Mouse (Mus musculus) frontal cortex, postnatal 10 days (tissue): ENCODE data around the gene Vegfa.
A peak's percentile ranks its signal among the peaks of the same experiment; 100 is the strongest.

ENCODE experiments used
- DNase-seq, 2 experiments: peaks; one replicate each; pipeline ENCODE4 v3.0.0; 2022; ENCODE audit warnings: low spot score in 2 of 2, mixed read lengths in 1 of 2

Vegfa gene

GRCm38 (mm10) chr17:46032257-46032991 is at the start of gene Vegfa:
Vegfa (minus strand) TSS chr17:46032369.
- DNase-seq = peak; percentile 76 to 85

- no peak for DNase-seq
Observed at GRCm38 (mm10) chr17:46081657-46082056, 49.5 kb upstream of the Vegfa start.

DNA sequence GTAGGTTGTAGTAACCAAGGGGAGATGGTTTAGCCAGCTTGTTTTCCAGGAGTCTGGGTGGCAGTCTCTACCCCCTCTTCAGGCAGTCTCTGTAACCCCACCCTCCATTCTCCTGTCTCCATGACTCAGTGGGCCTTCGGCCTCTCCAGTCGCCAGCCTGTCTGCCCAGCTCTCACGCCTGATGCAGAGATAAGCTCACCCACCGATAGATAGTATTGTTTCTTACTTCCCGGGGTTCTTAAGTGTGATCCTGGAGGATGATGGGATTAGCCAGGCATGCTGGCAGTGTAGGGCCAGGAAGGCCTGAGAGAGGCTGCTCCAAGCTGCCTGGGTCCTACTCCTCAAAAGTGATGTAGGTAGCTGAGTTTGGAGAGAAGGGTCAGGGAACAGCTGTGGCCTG is 48.9 kb upstream of the Vegfa start:
- DNase-seq = no peak

DNA sequence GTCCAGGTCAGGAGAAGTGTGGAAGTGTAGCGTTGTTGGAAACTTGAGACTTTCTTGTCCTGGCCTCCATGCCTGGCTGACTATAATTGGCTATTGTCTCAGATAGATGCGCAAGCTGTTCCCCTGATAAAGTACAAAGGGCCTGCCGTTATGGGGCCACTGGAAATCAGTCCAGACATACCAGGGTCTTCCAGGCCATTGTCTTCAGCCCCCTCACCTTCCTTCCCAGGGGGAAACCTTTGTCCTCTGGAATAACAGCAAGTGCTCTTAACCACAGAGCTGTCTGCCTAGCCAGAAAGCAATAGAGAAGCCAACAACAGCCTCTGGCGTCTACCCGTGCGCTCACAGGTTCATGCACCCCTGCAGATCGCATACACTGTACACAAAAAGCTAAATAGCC is 48.2 kb upstream of the Vegfa start:
- no peak for DNase-seq

GRCm38 (mm10) chr17:46079037-46079436 is 46.9 kb upstream of the Vegfa start:
- no peak for DNase-seq

DNA sequence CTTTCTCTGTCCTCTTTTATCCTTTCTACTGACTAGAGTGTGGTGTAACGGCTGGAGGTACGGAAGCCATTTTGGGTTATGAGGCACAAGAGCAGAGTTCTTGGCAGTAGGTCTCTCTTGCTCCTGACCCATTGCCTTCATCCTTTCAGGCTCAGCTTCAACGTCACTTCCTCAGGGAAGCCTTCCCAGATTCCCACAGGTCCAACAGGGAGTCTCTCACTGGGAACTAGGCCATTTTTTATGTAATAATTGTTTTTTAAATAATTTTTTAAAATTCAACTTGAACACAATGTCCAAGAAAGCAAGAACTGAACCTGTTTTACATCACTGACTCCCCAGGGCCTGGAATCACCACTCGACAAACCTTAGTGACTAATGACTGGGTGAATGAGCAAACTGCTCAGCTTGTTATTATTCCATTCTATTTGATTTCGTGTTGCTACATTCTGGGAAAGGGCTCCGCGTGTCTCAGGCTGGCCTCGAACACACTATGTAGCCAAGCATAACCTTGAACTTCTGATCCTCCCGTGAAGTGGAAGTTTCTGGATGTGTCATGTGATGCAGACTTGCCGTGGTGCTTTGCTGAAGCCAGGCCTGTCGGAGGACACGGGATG is 45.9 kb upstream of the Vegfa start:
- DNase-seq = no peak

GRCm38 (mm10) chr17:46076260-46076551 is 44.0 kb upstream of the Vegfa start:
- DNase-seq = no peak

- no peak for DNase-seq
Observed at GRCm38 (mm10) chr17:46075551-46076259, 43.5 kb upstream of the Vegfa start.

- DNase-seq = no peak
Observed at GRCm38 (mm10) chr17:46075116-46075485, 42.9 kb upstream of the Vegfa start.

DNA sequence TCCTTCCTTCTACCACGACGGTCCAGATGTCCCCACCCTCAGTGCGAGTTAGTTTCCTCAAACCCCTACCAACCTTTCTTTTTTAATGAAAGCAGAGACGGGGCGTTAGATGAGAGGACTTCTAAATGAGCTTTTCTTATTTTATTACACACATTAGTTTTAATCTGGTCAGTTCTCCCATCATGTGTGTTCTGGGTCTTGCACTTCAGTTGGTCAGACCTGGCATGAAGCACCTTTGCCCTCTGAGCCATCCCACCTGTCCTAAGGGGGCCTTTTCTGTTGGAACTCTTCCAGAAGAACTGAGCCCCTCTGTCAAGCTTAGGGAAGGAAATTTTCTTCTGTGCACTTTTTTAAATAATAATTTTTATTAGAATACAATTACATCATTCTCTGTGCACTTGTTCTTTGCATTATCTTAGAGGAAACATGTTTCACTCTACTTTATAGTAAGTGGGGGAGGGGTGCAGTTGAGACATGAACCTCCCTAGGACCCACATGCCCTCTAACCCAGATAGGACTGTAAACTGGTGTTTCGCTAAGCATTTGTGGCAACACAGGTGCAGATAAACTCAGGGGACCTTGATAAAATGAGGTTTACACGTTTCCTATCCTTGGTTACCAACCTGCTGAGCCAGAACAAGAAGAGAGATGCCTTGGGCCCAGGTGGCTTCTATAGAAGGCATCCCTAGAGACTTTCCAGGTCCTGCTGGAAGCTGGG is 42.4 kb upstream of the Vegfa start:
- no peak for DNase-seq

DNA sequence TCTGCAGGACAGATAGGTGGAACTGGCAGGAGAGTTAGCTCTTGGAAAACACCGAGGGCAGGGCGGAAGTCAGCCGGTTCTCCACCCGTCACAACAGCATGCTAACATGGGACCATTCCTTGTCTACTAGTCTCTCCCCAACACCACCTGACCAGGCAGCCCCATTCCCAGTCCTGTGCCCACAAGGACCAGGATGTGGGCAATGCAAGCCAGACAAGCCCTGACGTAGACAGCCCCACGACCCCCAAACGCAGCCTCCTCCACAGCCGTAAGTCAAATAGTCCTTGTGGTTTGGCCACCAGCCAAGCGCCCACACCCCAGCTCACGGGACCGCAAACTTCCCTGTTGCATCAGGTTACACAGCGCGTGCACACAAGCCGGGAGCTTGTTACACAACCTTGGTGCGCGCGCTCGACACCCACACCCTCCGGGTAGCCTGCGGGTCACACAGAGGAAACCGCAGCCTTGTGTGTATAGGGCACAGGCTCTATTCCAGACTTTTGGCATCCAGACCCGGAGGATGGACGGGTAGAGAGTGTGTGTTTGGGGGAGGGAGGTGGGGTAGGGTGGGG is 41.6 kb upstream of the Vegfa start:
- DNase-seq = peak; percentile 21 to 27

DNA sequence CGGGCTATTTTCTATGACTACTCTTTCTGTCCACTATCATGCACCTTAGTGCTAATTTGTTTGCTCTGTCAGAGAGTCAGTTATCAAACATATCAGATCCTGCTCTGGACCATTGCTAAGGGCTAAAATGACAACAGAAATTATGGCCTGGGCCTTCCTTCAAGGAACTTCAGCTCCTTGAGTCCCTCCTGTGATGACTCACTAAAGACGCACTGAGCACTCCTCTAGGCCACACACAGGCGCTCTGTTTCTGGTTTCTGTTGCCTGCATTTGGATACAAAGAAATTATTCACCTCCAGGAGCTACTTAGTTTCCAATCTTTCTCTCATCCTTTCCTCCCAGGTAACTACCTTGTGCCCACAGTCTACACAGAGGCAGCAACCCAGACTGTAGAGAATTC is 39.4 kb upstream of the Vegfa start:
- no peak for DNase-seq

DNA sequence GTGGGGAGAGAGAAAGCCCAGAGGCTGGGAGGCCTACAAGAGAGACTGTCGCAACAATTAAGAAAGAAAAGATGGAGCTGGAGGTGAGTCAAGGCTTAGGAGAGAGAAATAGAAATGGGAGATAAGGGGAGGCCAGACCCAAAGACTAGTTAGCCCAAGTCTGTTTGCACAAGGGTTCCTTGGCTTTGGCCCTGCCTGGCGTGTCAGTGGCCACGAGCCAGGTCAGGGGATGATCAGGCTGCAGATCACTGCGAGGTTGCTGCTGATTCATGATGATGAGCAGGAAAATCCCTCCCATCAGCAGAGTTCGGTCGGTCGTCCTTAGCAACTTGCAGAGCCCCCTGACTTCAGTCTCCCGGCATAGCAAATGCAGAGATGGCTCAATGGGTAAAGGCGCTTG is 37.9 kb upstream of the Vegfa start:
- DNase-seq = no peak

DNA sequence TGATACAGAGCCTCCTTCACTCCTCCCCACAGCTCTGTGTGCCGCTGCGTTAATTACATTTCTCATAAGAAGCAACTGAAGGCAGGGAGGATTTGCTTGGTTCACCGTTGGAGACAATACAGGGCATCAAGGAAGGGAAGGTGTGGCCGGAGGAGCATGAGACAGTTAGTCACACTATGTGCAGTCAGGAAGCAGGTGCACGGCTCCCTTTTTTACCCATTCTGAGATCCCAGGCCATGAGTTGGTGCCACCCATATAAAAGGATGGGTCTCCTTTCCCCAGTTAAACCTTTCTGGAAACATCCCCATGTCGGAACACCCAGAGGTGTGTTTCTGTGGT is 31.8 kb upstream of the Vegfa start:
- DNase-seq = no peak

- DNase-seq = no peak
Observed at GRCm38 (mm10) chr17:46063283-46063973, 31.3 kb upstream of the Vegfa start.

DNA sequence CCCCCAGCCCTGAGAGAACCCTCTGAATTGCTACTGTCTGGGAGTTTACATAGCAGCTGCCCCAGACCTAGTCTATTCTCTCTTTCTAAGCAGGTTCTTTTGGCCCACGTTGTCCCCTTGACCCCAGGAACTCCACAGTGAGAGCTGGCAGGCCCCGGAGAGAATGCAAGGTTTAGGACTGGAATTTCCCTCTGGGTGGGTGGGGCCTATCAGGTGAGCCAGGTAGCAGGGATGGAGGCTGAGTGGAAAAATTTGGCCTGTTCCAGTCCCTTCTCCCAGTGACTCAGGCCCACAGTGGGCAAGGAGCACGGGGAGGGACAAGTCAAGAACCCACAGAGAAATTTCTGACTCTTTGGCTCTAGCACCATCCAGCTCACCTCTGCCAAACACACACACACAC is 28.1 kb upstream of the Vegfa start:
- DNase-seq = no peak

GRCm38 (mm10) chr17:46059226-46059825 is 27.2 kb upstream of the Vegfa start:
- no peak for DNase-seq

DNA sequence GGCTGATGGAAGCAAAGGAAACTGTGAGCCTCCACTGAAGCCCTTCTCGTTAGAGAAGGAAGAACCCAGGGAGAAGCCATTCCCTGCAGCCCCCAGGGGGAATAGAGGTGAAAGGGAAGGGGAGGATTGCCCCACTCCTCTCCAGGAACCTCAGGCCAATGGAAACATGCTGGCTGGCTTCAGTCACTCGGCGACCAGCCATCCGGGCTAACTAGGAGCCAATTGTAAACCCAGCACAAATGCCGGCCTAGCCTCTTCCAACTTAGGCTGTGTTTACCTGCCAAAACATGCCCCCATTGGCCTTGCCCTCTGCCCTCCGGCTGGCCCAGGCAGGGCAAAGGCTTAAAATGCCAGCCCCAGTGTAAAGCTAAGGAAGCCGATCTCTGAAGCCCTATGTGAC is 24.1 kb upstream of the Vegfa start:
- no peak for DNase-seq

GRCm38 (mm10) chr17:46055736-46056135 is 23.6 kb upstream of the Vegfa start:
- DNase-seq = no peak

DNA sequence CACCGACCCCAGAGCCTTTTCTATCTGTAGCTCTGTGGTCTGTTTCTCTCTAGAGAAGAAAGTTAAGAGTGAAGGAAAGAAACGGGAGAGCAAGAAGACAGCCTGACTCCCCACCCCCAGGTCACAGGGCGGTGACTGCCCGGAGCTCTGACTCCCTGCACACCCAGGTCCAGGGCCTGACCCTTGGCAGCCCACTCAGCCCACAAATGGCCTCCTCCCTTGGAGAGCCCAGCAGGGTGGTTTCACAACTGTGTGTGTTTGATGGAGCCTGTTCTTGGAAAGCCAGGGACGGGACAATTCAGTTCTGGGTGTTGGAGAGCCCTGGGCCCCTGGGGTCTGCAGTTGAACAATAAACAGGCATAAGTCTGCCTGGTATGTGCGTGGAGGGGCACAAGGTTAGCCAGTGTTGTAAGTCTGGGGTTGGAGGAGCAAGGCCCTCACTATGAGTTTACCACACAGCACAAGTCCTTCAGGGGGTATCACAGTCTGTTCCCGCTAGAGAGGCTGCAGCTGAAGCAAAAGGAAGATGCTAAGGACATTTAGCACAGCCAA is 21.2 kb upstream of the Vegfa start:
- no peak for DNase-seq

DNA sequence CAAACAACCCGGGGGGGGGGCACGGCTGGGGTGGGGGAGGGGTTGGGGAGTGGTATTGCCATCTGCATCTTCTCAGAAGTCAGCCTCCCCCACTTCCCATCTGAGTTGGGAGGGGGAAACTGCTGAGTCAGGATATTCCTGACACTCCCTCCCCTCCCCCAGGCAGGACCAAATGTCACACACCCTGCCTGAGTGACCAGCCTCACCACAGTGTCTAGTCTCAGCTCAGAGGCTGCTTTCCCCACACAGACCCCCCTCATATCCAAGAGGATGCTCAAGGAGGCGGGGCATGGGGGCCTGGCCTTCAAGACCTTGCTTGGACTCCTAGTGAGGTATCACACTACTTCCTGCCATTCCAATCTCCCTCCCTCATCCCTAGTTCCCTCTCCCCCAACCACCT is 20.0 kb upstream of the Vegfa start:
- no peak for DNase-seq
